ENCODE assay signal across 13 mouse cellular contexts in genomic region chr11:75876043-75876780, GRCm38 (mm10).
A peak's percentile ranks its signal among the peaks of the same experiment; 100 is the strongest.
DNase-seq lines count a peak whose midpoint lies in the region; ATAC-seq lines count a peak whose summit lies in the region.
"Had no signal": no experiment of that assay in that cellular context is flagged by ENCODE, and none has a peak within 500 bp of the region (broad histone marks: within the 10 kb centered on the region; RNA-seq: fewer than 3 reads in every experiment).

No protein-coding gene starts in this region.

- 8% methylated on average over 15 of the region's 15 CpGs for WGBS in heart, embryonic 14.5 days
- 26% methylated on average over 15 of the region's 15 CpGs for WGBS in intestine, embryonic 16.5 days
- 55% methylated on average over 15 of the region's 15 CpGs for WGBS in hindbrain, embryonic 10.5 days

- H3K4me2 ChIP-seq in heart, embryonic 14.5 days (ENCODE audit: low read length), result peak overlapping the region; percentile 41
- peak overlapping the region; percentile 25 for H3K4me2 ChIP-seq in intestine, embryonic 16.5 days (ENCODE audit: low read depth, low read length)
- H3K4me2 ChIP-seq: embryonic facial prominence, embryonic 13.5 days; limb, embryonic 15.5 days; neural tube, embryonic 12.5 days had no signal

- no peak for ATAC-seq in heart, embryonic 14.5 days (ENCODE audit: insufficient number of reproducible peaks, insufficient read depth, low FRiP score, low read depth)
- peak; percentile 81 for ATAC-seq in intestine, embryonic 16.5 days

- peak overlapping the region; percentile 25; the same call in 1 of the 2 replicates for H3K9ac ChIP-seq in heart, embryonic 14.5 days (ENCODE audit: low read length)
- 0 out of 2 replicates have a peak overlapping the region, but pooled peaks have one; percentile 6 for H3K9ac ChIP-seq in intestine, embryonic 16.5 days (ENCODE audit: low read depth, low read length)
- H3K9ac ChIP-seq: embryonic facial prominence, embryonic 13.5 days; limb, embryonic 15.5 days; neural tube, embryonic 12.5 days had no signal

- H3K36me3 ChIP-seq in heart, embryonic 14.5 days (ENCODE audit: control insufficient read depth, insufficient read depth, low read length), result no peaks in the 10 kb centered on the region
- no peaks in the 10 kb centered on the region for H3K36me3 ChIP-seq in intestine, embryonic 16.5 days (ENCODE audit: control insufficient read depth, insufficient read depth, low read length)
- no peaks in the 10 kb centered on the region for H3K36me3 ChIP-seq in hindbrain, embryonic 10.5 days
- H3K36me3 ChIP-seq: embryonic facial prominence, embryonic 13.5 days; limb, embryonic 15.5 days; neural tube, embryonic 12.5 days had no signal

- no peak overlapping the region; a peak in 1 of 4 replicates for H3K4me3 ChIP-seq in heart, embryonic 14.5 days (ENCODE audit: control insufficient read depth in 1 of 2, insufficient read depth in 1 of 2, low read depth in 1 of 2, low read length in 2 of 2)
- no peak overlapping the region for H3K4me3 ChIP-seq in intestine, embryonic 16.5 days (ENCODE audit: low read length)
- H3K4me3 ChIP-seq in hindbrain, embryonic 10.5 days, result no peak overlapping the region
- H3K4me3 ChIP-seq: embryonic facial prominence, embryonic 13.5 days; limb, embryonic 15.5 days; neural tube, embryonic 12.5 days had no signal

- H3K4me1 ChIP-seq in heart, embryonic 14.5 days (ENCODE audit: control insufficient read depth in 2 of 2, insufficient read depth in 2 of 2, low read length in 2 of 2), result peaks cover 12 to 23% of the 10 kb centered on the region in 2 experiments
- H3K4me1 ChIP-seq in intestine, embryonic 16.5 days (ENCODE audit: control insufficient read depth, insufficient read depth, low read length), result peaks cover 24% of the 10 kb centered on the region
- H3K4me1 ChIP-seq in hindbrain, embryonic 10.5 days (replicated peaks), result 0 out of 2 replicates have a peak, but pooled peaks cover 8% of the 10 kb centered on the region
- H3K4me1 ChIP-seq: neural tube, embryonic 12.5 days had no signal

- peaks cover 3% of the 10 kb centered on the region; the same call in 1 of the 2 replicates for H3K27me3 ChIP-seq in heart, embryonic 14.5 days (ENCODE audit: control insufficient read depth, insufficient read depth, low read length)
- H3K27me3 ChIP-seq in intestine, embryonic 16.5 days (replicated peaks; ENCODE audit: control insufficient read depth, insufficient read depth, low read length), result no peaks in the 10 kb centered on the region
- H3K27me3 ChIP-seq in hindbrain, embryonic 10.5 days (ENCODE audit: insufficient read depth, poor library complexity, severe bottlenecking), result 0 out of 2 replicates have a peak, but pooled peaks cover 5% of the 10 kb centered on the region
- H3K27me3 ChIP-seq: limb, embryonic 15.5 days had no signal

- H3K9me3 ChIP-seq in heart, embryonic 14.5 days (ENCODE audit: control insufficient read depth, low read length), result no peaks in the 10 kb centered on the region
- H3K9me3 ChIP-seq in intestine, embryonic 16.5 days (ENCODE audit: control insufficient read depth, low read length), result no peaks in the 10 kb centered on the region
- H3K9me3 ChIP-seq in hindbrain, embryonic 10.5 days, result no peaks in the 10 kb centered on the region
- H3K9me3 ChIP-seq: embryonic facial prominence, embryonic 13.5 days; limb, embryonic 15.5 days; neural tube, embryonic 12.5 days had no signal

- H3K27ac ChIP-seq in heart, embryonic 14.5 days (replicated peaks in 1 of 2; ENCODE audit: control insufficient read depth in 1 of 2, insufficient read depth in 1 of 2, low read depth in 2 of 2, low read length in 2 of 2), result no peak overlapping the region
- 0 out of 2 replicates have a peak overlapping the region, but pooled peaks have one; percentile 18 for H3K27ac ChIP-seq in intestine, embryonic 16.5 days (ENCODE audit: low read length)
- H3K27ac ChIP-seq in hindbrain, embryonic 10.5 days, result no peak overlapping the region
- H3K27ac ChIP-seq: embryonic facial prominence, embryonic 13.5 days; kidney, postnatal 0 days; limb, embryonic 15.5 days; neural tube, embryonic 12.5 days had no signal

- intact Hi-C loops in heart, postnatal 36 days (cut with DNase I), result no loop called here

- no peak for DNase-seq in heart, postnatal 36 days
- DNase-seq in urinary bladder, postnatal 14 days (ENCODE audit: low spot score), result peak; percentile 33
- DNase-seq in urinary bladder, postnatal 4 days (ENCODE audit: low spot score in 2 of 2), result no peak
- DNase-seq in layer of hippocampus, postnatal 10 days (ENCODE audit: low spot score in 2 of 2), result no peak
- no peak for DNase-seq in hindbrain, embryonic 10.5 days (ENCODE audit: low spot score)
- DNase-seq in neural tube, embryonic 10.5 days (ENCODE audit: extremely low spot score, low spot score), result no peak
- DNase-seq: gastrocnemius, postnatal 10 days had no signal
